Mouse (Mus musculus) lung, postnatal 0 days (tissue): ENCODE measurements around the gene Efnb3.

Experiments used
- CTCF ChIP-seq: IDR thresholded peaks from 2 replicates; pipeline ENCODE4 v1.5.1; 2016; ENCODE audit warnings: antibody characterized with exemption, mild to moderate bottlenecking
- EP300 ChIP-seq: IDR thresholded peaks from 2 replicates; pipeline ENCODE4 v1.6.1; 2016; ENCODE audit warnings: antibody characterized with exemption, mild to moderate bottlenecking, control low read depth

DNA sequence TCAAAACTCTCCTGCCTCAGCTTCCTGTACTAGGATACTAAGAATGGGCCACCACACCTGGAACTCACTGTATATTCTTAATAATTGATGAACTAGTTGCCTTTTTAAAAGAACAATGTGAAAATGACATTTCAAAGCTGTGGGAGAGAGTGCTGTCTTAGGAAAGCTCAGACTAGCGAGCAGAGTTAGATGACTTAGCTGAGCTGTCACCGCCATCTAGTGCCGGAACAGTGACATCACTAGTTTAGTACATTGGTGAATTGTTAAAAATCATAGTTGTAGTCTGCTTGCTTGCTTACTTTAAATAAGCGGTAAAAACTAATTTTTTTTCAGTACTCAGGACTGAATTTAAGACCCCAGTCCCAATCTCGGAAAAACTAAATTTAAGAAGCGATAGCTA is 46.2 kb downstream of the Efnb3 start:
- TF ChIP-seq CTCF (peak; percentile 87), EP300 (peak; percentile 40; the same call in 1 of the 2 replicates)
